Mouse (Mus musculus): ENCODE data around the gene Zfp108.

DNA sequence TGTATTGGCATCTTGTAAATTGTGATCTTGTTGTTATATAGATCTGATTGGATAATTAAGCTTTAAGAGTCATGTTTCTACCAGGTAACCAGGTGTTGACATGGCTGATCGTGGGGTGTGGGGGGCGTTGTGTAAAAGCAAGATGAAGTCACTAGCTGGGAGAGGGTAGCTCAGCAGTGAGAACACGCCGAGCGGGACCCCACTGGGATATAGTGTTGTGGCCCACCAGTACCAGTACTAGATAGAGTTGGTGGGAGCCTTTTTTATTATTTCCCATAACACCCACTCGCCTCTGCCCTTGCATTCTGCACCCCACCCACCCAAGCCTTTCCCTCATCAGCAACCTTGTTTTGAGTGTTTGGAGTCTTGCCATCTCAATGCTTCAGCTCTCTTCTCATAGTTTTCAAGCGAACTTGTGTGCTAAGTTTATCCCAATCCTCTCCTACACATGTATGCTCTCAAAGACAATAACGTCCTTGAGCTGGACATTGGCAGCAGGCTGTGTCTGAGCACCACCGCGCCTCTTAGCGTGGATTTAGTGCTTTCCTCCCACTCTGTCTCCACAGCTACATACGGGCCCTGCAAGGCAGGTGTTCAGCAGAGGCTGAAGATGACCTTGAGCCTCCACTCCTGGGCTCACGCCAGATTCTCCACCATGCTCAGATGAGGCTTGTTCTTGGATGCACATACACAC is 4.9 kb downstream of the Zfp108 start:
- TF ChIP-seq CTCF (IDR thresholded peaks at IDR 0.05; ENCODE audit: control insufficient read depth, insufficient read depth, low read length) = no peak
- TF ChIP-seq POLR2A (IDR thresholded peaks at IDR 0.05; ENCODE audit: borderline replicate concordance, control insufficient read depth, low read depth, low read length) = no peak

Data from bone marrow, adult 2 months (tissue).